Mouse (Mus musculus) megakaryocyte progenitor cell, adult 5-6 weeks (primary cell): ENCODE results near the gene Carns1. TPM values are rescaled to one million over a fixed set of nuclear protein-coding genes. Genes with fewer than 3 reads are reported as not detected.

Source experiments
- ATAC-seq: replicated peaks from 2 replicates; pipeline ENCODE4 v1.8.0; 2016; ENCODE audit warnings: mild to moderate bottlenecking, moderate TSS enrichment, inconsistent platforms; ENCODE audit not compliant: poor library complexity
- total RNA-seq, 2 experiments: library from RNA; stranded (forward) in 1 of 2; stranded (reverse) in 1 of 2; fragments of 157-497, 149-512 nt in 1 of 2; fragments of 200-1000 nt in 1 of 2; gene quantifications; 2 replicates each; pipeline versions ENCODE4 v1.2.3 to v1.2.4; 2015 to 2017

The Carns1 gene
- total RNA-seq (2015), result 2.2 and 2.4 TPM in 2 replicates
- total RNA-seq (2017), result 1.0 and 2.1 TPM in 2 replicates

DNA sequence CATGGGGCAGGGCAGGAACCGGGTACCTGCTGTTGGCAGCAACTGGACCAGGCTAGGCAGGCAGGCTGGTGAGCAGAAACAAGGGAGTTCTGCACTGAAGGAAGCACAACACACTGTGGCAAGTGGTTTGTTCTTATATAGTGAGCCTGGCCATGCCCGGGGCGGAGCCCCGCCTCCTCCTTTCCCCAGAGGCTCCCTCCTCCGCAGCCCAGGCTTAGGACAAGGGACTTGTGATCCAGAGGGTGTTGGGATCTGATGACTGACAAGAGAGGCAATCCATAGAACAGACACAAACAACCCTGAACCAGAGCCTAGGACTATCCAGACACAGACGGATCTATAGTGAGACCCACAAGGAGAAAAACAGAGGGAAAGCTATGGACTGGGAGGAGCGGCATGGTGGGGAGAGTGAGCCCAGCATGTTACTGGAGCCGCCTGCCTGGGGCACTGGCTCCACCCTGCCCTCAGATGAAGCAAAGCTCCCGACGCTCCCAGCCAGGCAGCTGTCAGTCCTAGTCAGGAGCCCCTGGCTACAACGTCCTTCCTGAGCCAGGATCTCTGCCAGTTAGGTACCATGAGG, at the start of gene Carns1:
TSS of gene Carns1 (minus strand) at position 112 of the 580 bp plus-strand sequence.
- no peak for ATAC-seq

DNA sequence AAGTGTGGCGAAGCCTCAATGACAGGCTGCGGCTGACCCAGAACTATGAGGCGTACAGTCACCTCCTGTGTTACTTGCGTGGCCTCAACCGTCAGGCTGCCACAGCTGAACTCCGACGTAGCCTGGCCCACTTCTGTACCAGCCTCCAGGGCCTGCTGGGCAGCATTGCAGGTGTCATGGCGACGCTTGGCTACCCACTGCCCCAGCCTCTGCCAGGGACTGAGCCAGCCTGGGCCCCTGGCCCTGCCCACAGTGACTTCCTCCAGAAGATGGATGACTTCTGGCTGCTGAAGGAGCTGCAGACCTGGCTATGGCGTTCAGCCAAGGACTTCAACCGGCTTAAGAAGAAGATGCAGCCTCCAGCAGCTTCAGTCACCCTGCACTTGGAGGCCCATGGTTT, 46.9 kb upstream of the Carns1 start:
- peak; percentile 40; the same call in 1 of the 2 replicates for ATAC-seq

DNA sequence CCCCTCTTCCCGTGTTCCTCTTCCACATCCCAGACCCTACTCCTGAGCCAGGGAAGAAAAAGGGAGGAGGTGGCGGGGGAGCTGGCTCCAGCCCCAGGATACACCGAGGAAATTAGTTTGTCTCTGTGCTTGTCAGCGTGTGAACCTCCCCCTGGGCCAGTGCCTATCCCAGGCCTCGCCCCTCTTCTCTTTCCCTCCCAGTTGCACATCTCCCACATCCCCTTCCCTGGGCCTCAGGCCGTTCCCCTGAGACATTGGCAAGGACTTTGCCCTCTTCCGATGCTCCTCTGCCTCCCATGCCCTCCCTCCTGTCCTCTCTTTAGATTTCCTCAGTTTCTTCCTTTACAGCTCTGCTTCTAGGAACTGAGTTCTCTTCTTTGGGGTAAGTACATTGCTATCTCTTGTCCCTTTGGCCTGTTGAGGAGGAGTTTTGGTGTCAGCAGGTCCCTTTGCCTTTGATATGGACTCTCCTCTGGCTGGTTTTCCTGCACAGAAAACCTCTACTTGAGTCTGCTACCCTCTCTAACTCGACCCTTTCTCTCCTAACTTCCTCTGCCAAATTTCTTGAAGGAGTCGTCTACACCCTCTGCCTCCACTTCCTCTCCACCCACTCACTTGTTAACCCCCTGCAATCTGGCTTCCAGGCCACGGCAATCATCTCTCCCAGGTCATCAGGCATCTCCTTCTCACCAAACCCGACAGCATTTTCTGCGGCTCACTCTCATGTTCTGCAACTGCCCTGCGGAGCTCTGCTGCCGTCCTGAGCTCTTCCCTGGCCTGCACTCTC, 45.9 kb upstream of the Carns1 start:
- 0 out of 2 replicates have a peak, but pooled peaks have one; percentile 9 for ATAC-seq

DNA sequence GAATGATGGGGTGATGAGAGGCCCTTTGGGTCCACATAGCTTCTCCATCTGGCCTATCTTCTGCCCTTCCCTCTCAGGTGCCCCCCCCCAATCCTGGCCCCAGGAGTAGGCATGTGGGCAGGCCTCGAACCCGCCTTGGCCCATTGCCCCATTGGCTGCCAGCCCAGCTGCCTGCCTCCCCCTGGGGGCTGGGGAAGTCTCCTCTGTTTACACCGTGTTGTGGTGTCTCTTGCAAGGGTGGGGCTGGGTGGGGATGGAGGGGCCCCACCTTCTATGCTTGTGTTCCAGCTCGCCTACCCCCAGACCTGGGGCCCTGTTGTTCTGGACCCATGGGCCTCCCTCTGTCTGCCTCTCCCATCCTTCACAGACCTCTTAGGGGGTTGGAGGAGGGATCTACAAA, 45.1 kb upstream of the Carns1 start:
- ATAC-seq, result no peak

DNA sequence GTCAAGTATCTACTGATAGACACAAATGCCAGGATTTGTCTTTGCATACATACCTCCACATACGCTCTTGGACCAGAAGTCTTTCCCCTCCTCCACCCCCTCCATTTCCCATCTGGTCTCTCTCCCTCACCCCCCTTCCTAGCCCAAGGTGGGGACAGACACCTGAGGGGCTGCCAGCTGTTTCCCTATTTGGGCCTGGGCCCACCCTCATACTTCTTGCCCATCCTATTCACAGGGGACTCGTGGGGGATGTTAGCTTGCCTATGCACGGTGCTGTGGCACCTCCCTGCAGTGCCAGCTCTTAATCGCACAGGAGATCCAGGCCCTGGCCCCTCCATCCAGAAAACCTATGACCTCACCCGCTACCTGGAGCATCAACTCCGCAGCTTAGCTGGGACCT, 44.7 kb upstream of the Carns1 start:
- ATAC-seq, result no peak

DNA sequence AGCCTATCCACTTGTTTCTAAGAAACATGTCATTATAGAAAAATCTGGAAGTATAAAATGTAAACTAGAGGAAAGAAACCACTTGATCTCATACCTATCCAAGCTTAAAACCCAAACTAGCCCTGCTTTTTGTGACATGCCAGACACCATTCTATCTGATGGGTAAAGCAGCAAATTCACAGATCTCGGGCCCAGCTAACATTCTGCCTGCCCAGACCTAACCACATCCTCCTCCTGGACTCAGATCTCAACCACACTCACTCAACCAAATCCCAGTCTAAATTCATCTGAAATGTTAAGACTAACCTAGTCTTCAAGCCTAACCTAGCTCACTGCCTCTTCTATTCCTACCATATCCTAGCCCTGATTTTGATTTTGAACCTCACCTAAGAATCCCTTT, 43.5 kb upstream of the Carns1 start:
- ATAC-seq, result no peak

DNA sequence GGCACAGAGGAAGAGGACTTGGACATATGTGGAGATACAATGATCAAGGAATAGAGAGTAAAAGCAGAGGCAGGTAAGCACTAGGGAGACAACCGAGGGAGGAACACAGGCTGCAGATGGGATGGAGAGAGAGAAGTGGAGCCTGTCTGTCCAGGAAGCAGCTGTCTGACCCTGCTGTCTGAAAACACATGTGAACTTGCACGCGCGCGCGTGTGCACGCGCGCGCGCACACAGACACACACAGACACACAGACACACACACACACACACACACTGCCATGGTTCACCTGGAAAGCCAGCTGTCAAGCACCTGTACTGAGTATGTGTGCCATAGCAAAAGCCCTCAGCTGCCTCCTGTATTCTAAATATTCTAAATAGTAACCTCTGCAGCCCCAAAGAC, 43.0 kb upstream of the Carns1 start:
- no peak for ATAC-seq

DNA sequence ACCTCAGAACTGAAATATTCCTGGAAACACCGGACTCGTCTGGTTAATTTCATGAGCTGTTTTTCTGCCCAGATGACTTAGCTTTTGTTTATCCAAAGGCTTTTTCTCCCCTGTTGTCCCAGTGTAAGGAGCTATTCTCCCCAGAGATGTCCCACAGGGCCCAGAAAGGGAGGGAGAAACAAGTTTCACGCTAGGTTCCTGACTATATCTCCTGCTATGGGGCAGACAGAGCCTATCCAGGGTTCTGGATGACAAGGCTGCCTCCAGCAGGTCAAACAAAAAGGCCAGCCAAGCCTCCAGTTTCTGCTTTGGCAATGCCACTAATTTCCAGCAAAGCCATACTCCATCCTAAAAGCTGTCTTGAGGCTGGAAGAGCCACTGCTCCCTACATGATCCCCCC, 42.6 kb upstream of the Carns1 start:
- ATAC-seq, result no peak

DNA sequence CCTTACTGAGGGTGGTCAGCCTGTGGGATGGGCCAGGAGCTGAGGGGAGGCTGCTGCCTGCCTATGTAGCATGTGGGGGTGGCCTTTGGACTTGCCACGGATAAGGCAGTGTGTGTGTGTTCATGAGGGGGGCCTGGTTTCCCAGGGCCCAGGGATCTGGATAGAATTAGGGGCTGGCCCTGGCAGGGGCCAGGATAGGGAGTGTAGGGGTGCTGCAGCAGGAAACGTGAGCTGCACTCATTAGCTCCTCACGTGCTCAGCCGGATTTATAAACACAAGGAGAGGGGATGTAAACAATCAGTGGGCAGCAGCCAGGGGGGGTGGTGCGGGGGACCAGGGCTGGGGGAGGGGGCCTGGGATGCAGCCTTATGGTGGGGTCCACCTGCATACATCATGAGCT, 41.9 kb upstream of the Carns1 start:
- ATAC-seq, result no peak

DNA sequence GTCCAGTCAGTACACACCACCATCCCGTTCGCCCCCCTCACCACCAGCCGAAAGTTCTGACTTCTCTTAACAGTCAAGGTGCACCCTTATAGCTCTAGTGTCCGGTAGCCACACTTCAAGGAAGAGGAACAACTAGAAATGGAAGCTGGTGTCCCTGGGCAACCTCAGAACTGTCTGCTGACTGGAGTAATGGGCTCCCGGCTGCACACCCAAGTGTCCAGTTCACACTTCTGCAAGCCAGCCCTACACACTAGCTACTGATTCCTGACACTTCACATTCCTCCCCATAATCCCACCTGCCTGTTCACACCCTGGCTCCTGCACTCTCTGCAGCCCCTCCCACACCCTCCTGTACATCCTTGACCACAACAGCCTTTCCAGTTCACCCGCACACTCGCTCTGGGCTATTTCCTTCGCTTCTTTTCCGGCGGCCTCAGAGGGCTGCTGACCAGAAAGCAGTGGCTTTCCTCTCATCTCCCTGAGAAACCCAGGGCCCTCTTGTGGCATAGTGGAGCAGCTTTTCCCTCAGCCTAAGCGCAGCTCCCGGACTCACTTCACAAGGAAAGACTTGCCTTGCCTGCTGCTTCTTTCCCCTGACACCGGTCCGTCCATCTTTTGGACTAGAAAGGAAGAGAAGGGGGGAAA, 40.9 kb upstream of the Carns1 start:
- no peak for ATAC-seq

DNA sequence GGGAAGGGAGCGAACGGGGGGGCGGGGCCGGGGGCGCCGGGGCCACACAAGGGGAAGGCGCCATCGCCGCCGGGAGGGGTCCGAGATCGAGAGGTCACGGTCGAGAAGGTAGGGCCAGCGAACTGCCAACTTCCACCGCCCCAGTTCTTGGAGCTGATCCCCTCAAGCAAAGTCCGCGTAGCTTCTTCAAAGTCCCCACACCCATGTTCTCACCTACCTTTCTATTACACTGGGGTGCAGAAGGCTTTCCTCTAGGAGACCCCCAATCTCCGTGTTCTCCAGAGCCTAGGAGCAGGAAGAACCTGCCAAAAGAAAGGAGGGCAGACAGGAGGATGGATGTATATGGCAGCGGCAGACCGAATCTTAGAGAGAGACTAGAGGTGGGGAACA, 40.2 kb upstream of the Carns1 start:
- no peak for ATAC-seq

DNA sequence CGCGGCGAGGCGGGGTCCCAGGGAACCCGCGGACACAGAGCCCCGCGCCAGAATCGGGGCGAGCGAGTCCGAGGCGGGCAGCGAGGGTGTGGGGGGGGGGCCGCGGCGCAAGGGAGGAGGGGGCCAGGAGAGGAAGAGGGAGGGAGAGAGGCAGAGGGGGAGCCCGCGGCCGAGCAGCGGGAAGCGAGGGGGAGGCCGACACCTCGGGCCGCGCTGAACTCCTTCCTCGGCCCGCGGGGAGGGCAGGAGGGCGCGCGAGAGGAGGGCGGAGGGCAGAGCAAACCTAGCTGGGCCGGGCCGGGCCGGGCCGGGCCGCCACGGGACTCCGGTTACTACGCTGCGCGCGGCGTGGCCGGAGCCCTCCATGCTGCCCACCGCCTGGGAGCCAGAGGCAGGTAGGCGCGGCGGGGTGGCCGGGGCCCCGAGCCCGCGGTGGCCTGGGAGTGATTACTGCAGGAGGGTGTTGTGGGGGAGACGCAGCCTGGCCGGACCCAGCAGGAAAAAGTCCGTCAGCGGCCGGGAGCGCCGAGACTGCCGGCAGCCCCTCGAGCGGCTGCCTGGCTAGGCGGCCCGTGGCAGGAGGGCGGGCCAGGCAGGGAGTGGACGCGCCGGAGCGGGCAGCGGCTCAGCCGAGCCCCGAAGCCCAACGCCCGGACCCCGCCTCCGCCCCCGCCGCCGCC, 39.6 kb upstream of the Carns1 start:
- no peak for ATAC-seq

DNA sequence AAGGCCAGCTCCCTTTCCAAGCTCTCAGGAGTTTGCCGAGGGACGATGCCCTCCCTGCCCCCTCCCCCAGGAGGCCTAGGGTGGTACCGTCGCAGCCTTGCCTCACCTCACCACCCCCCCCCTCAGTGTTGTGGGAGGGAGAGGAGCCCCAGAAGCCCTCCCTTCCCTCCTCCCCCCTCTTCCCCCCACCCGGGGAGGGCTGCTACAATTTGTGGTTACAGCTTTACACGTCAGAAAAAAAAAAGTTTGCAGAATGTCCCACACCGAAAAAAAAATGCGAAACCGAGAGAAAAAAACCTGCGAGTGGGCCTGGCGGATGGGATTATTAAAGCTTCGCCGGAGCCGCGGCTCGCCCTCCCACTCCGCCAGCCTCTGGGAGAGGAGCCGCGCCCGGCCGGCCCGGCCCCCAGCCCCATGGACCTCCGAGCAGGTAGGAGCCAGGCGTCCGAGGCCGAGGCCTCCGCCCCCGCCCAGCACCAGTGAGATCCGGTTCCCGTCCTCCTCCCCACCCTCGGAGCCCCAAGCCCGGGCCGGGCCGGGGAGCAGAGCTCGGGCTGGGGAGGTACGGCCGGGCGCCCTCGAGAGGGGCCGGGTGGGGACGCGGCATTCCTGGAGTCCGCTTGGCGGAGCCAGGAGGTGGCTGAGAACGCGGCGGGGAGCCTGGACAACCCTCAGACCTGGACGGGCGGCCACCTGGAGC, 38.9 kb upstream of the Carns1 start, which contains the start of the genes Clcf1 and AC109138.7:
TSS of gene Clcf1 (plus strand) at position 168 of the 700 bp plus-strand sequence.
TSS of gene AC109138.7 (plus strand) at position 287 of the 700 bp plus-strand sequence.
- peak; percentile 23; the same call in 1 of the 2 replicates for ATAC-seq

DNA sequence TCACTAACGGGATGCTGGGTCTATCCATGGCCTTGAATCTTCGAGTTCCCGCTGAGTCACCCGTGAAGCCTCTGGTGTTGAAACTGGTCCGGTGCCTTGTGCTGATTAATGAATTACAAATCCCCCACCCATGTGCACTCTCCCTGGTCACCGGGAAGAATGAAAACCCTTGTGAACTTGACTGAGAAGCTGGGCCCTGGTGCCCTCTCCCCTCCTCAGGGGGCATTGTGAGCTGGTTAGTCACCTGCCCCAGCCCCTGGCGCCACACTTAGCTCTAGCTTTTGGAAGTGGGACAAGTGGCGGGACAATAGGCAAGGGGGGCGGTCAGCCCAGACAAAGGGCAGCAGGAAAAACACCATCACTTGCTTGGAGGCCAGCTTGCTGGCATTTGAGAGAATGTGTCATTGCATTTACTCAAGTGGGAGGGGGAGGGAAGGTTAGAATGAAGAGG, 38.3 kb upstream of the Carns1 start:
- peak; percentile 62 for ATAC-seq

DNA sequence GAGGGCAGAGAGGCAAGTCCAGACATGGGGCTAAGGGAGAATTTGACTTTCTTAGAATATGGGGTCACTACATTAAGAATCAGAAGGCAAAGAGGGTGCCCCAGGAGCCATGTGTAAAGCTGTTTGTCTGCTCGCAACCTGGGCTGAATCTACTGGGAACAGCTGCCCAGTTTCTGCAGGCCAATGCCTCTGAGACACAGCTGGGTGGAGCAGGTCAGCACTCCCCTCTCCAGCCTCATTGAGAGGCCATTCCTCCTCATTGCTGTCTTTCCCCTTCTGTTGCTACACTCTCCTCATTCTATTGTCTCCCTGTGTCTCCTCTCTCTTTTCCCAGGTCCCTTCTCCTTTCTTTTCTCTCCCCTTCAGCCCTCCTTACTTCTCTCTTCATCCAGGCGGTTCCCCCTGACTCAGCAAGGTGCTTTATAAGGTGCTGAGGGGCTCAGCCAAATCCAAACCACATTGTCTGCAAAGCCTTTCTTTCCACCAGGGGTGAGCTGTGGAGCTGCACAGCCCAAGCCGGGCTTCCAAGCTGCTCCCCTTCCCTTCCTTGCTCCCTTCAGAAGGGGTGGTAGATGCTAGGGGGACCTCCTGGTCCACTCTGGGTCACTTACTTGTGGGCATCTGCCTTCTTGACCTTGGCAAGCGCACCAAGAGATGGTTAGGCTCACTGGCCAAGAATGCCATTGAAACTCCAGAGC, 36.8 kb upstream of the Carns1 start:
- no peak for ATAC-seq

DNA sequence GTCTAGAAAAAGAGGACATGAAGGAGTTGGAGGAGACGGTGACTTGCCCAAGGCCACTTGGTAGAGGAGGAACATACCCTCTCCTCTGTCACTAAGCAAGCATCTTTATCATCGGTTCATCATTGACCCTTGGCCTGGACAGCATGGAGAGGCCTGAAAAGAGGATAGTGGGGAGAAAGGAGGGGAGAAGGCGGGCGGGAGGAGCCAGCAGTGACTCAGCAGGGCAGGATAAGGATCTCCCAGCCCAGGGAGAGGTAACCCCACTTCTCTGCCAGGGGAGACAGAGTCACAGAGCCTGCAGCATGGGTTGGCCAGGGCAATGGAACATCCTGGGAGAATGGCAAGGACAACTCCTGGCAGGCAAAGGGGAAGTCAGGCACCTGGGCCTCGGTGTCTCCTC, 33.3 kb upstream of the Carns1 start:
- ATAC-seq, result no peak

DNA sequence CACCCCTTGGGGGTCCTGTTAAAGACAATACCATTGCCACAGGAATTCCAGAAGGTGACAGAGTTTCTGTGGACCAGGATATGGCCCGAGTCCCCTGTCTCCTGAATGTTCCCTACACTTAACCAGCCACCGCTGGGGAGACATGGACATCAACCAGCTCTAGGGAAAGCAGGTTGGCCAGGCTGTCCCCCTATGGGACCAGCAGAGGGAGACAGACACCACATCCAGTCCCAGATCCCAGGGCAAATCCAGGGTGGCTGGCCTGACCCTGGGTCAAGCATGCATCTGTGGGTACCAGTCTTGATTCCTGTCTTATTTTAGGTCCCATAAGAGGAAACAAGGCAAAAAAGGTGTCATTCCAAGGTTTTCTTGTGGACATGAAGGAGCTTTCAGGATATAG, 31.7 kb upstream of the Carns1 start:
- ATAC-seq, result peak; percentile 89

DNA sequence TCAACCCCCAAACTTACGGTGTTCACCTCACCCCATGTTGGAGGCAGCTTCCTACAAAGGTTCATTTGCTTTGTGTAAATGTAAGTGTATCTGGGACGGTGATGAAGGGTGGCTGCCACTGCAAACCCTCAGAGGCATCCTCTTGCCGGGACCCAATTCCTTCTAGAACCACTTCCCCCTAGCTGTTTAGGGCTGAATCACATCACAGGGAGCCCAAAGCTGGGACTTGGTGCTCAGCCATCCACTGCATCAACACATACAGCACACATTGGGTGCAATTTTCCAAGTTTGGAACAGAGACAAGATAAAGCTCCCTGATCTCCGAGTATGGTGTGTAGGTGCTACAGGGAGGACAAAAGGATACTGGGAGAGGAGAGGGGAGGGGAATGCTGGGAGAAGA, 29.6 kb upstream of the Carns1 start:
- no peak for ATAC-seq

DNA sequence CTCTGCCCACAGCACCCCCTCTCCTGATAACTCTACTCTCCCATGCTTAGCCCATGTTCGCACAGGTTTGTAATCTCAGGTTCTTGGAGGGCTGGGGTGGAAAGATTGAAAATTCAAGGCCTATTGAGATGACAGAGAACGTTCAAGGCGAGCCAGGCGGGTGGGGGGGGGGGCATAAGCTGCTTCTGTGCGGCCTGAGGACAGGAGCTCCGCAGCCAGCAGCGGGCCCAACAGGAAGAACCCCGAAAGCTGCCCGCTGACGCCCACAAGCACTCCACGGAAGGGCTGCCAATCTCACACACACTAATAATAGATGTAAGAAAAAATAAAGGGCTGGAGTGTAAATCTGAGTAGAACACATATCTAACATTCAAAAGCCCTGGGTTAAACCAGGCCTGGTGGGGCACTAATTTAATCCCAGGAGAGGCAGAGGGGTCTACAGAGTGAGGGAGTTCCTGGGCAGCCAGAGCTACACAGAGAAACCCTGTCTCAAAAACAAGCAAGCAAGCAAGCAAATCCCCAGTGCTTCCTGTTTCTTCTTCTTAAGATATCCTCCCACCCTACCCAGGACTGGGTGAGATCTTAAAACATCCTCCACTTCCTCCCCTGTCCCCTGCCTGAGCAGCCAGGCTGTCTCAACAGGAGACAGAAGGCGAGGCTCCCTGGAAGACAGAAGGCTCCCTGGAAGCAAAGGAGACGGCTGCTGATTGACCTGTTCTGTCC, 28.5 kb upstream of the Carns1 start:
- 0 out of 2 replicates have a peak, but pooled peaks have one; percentile 17 for ATAC-seq
